Mouse (Mus musculus) liver, embryonic 11.5 days (tissue): ENCODE results near the gene Dync1i1. TPM values are rescaled to one million over a fixed set of nuclear protein-coding genes. Genes with fewer than 3 reads are reported as not detected.
"Not testable (repeated sequence)": the region's sequence is repeated elsewhere in the genome, so short reads cannot be mapped to it uniquely, and the experiment has no call there.

Experiments used
- ATAC-seq: fragments of 200-750 bp; cut with Nextera tagmentation; replicated peaks from 2 replicates; pipeline ENCODE4 v1.8.0; 2017; ENCODE audit warnings: moderate number of reproducible peaks, mild to moderate bottlenecking, moderate TSS enrichment, moderate library complexity; ENCODE audit not compliant: low FRiP score
- DNase-seq: peaks from one replicate; pipeline ENCODE4 v3.0.0-alpha.2; 2017; ENCODE audit warnings: low spot score
- H3K27ac ChIP-seq: fragments of 300-500 bp; sonication (generic); 2 replicates; pipeline ENCODE4 v1.5.1; 2014; ENCODE audit warnings: mild to moderate bottlenecking, low read depth, low read length, control low read depth
- H3K27me3 ChIP-seq: fragments of 300-500 bp; sonication (generic); replicated peaks from 2 replicates; pipeline ENCODE4 v1.6.1; 2014; ENCODE audit warnings: low read length, mixed read lengths; ENCODE audit not compliant: control insufficient read depth, insufficient read depth
- H3K36me3 ChIP-seq: fragments of 300-500 bp; sonication (generic); 2 replicates; pipeline ENCODE4 v1.6.1; 2014; ENCODE audit warnings: mild to moderate bottlenecking, low read length, moderate library complexity, mixed read lengths; ENCODE audit not compliant: control insufficient read depth, insufficient read depth
- H3K4me1 ChIP-seq: fragments of 300-500 bp; sonication (generic); replicated peaks from 2 replicates; pipeline ENCODE4 v1.6.1; 2014; ENCODE audit warnings: low read length, mixed read lengths; ENCODE audit not compliant: control insufficient read depth, insufficient read depth
- H3K4me2 ChIP-seq: fragments of 300-500 bp; sonication (generic); 2 replicates; pipeline ENCODE4 v1.6.1; 2014; ENCODE audit warnings: mild to moderate bottlenecking, control low read depth, moderate library complexity
- H3K4me3 ChIP-seq: fragments of 300-500 bp; sonication (generic); 2 replicates; pipeline ENCODE4 v1.5.1; 2014; ENCODE audit warnings: low read depth, low read length, control low read depth
- H3K9ac ChIP-seq: fragments of 300-500 bp; sonication (generic); 2 replicates; pipeline ENCODE4 v1.6.1; 2014; ENCODE audit warnings: low read depth, low read length, control low read depth
- H3K9me3 ChIP-seq: fragments of 300-500 bp; sonication (generic); 2 replicates; pipeline ENCODE4 v1.6.1; 2016; ENCODE audit warnings: low read length, inconsistent platforms, mixed read lengths; ENCODE audit not compliant: control insufficient read depth
- WGBS: fragments of 180-500 bp; shearing (Covaris S2); extraction: QIAGEN DNeasy Blood & Tissue Kit; methylation state at CpG from one replicate; pipeline ENCODE4 v1.1.7; 2014; 5-methylcytosine and 5-hydroxymethylcytosine counted together
- polyA plus RNA-seq: library from polyadenylated mRNA; unstranded; fragments of >200 nt; fragmentation: Nextera tagmentation; extraction: Ambion mirVana; gene quantifications from 2 replicates; pipeline ENCODE4 v1.2.1, GENCODE M21; 2014

The Dync1i1 gene
- polyA plus RNA-seq, result 0.49 and 0.84 TPM in 2 replicates

DNA sequence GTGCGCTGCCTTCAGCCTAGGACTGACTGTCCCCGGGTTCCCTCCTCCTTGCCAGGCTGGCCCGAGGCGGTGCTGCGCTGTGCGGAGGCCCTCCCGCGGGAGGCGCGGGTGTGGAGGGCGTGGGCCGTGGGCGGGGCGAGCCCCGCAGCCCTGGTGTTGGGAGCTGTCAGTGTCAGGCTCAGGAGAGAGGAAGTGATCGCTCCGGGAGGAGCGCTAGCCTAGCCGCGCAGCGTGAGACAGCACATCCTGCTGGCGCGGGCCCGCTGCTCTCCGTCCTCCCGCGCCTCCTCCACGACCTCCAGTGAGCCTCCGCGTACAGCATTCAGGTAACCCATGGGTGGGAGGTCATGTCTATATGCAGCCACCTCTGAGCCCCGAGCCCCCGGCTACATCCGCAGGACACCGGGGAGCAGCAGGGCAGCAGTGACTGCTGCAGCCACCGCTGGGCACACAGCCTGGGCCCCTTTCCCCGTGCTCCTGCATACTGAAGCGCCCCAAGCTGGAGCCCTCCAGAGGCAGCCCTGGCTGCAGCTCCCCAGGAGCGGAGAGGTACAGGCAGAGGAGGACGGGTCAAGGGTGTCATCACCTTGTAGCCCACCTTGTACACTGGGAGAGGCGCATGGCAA is at the start of gene Dync1i1:
Dync1i1 (plus strand) TSS at position 29 of the 626 bp plus-strand sequence.
- 0 out of 2 replicates have a peak, but pooled peaks cover 3% of the 10 kb centered on the region for H3K4me1 ChIP-seq
- peak within 1 kb of the TSS; percentile 40 for H3K4me3 ChIP-seq
- H3K27me3 ChIP-seq, result peaks cover 7% of the 10 kb centered on the region
- H3K9me3 ChIP-seq, result no peaks in the 10 kb centered on the region
- no peak within 1 kb of the TSS for H3K27ac ChIP-seq
- peak; percentile 58; the same call in 1 of the 2 replicates for ATAC-seq
- H3K4me2 ChIP-seq, result peak within 1 kb of the TSS; percentile 74
- peak; percentile 64 for DNase-seq
- no peak within 1 kb of the TSS for H3K9ac ChIP-seq
- H3K36me3 ChIP-seq, result no peaks in the 10 kb centered on the region
- WGBS, result under 1% methylated on average over 39 of the region's 40 CpGs

DNA sequence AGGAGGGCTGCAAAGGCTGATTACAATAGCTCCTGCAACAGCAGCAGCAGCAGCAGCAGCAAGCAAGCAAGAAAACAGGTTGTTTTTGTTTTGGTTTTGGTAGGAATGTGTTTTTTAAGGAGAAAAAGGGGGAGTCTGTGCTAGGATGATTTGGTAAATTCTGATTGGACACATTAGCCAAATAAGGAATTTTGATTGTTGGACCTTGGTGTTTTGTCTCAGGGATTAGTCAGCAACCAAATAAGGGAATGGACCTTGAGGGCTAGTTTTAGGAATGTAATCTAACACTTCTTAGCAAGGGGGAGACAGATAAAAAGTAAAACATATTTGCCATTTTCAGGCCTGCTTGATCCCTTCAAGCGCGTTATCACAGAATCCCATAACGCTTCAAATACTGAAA is 45.7 kb upstream of the Dync1i1 start:
- no peaks in the 10 kb centered on the region for H3K9me3 ChIP-seq
- no peak overlapping the region for H3K9ac ChIP-seq
- DNase-seq, result no peak
- WGBS, result 79% methylated on average over 3 of the region's 3 CpGs
- H3K36me3 ChIP-seq, result no peaks in the 10 kb centered on the region
- H3K4me2 ChIP-seq, result no peak overlapping the region
- H3K4me1 ChIP-seq, result no peaks in the 10 kb centered on the region
- no peak for ATAC-seq
- H3K4me3 ChIP-seq, result no peak overlapping the region
- no peaks in the 10 kb centered on the region for H3K27me3 ChIP-seq
- H3K27ac ChIP-seq, result no peak overlapping the region

GRCm38 (mm10) chr6:5701826-5702225 is 23.6 kb upstream of the Dync1i1 start:
- Histone ChIP-seq H3K27ac (no peak overlapping the region), H3K27me3 (no peaks in the 10 kb centered on the region), H3K36me3 (no peaks in the 10 kb centered on the region), H3K9me3 (no peaks in the 10 kb centered on the region), H3K9ac (no peak overlapping the region), H3K4me3 (no peak overlapping the region), H3K4me2 (no peak overlapping the region), H3K4me1 (no peaks in the 10 kb centered on the region)
- DNase-seq, result no peak
- no peak for ATAC-seq
- 82% methylated on average over 2 of the region's 2 CpGs for WGBS

DNA sequence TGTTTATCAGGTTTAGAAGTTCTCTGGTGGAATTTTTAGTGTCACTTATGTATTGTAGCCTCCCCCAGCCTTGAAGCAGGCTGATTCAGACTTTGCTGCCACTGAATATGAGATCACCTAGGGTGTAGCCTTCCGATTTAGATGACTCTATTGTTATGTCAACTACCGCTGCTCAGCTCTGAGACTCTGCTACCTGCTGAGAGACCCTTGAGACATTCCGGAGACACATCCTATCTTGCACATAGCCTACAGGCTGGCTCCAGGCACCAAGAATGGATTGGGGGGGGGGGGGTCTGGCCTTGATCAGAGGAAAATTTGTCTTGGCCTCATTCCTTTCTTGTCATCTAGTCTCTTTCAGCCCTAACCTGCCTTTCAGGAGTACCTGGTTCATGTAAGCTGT is 17.5 kb upstream of the Dync1i1 start:
- not testable (repeated sequence) for H3K4me3 ChIP-seq, H3K9ac ChIP-seq, ATAC-seq, DNase-seq, H3K4me2 ChIP-seq, H3K4me1 ChIP-seq, H3K27me3 ChIP-seq, H3K36me3 ChIP-seq, H3K27ac ChIP-seq, H3K9me3 ChIP-seq
- 68% methylated on average over 3 of the region's 3 CpGs for WGBS

DNA sequence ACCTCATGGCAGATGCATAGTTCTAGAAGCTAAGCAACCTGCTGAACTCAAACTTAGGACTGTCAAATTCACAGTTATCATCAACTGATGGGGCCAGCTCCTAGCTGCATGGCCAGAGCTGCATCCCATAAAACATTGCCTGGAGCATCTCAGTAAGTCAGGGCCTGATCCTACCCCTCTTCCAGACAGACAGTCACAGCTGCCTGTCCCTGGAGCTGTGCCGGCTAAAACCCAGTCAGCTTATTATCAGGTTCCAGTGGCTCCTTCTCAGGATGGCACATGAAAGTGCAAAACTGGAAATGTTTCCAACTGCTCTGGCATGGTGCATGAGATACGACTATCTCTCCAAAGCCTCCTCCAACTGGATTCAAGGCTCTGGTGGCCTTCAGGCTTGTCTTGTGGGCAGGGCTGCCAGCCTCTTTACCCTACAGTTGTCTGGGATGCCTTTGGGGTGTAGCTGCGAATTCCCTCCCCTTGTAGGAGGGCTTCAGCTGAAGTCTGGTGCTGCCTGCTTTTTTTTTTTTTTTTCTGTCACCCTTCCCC is 15.3 kb upstream of the Dync1i1 start:
- Histone ChIP-seq H3K4me3 (no peak overlapping the region), H3K4me1 (no peaks in the 10 kb centered on the region), H3K9ac (no peak overlapping the region), H3K4me2 (no peak overlapping the region), H3K27ac (no peak overlapping the region), H3K36me3 (no peaks in the 10 kb centered on the region), H3K27me3 (no peaks in the 10 kb centered on the region), H3K9me3 (no peaks in the 10 kb centered on the region)
- DNase-seq, result no peak
- WGBS, result 63% methylated on average over 3 of the region's 3 CpGs
- ATAC-seq, result no peak

GRCm38 (mm10) chr6:5712620-5713019 is 12.8 kb upstream of the Dync1i1 start:
- DNase-seq (no peak), ATAC-seq (no peak)
- Histone ChIP-seq H3K4me3 (no peak overlapping the region), H3K27ac (no peak overlapping the region), H3K36me3 (no peaks in the 10 kb centered on the region), H3K9me3 (no peaks in the 10 kb centered on the region), H3K27me3 (no peaks in the 10 kb centered on the region), H3K4me2 (no peak overlapping the region), H3K4me1 (no peaks in the 10 kb centered on the region), H3K9ac (no peak overlapping the region)
- WGBS, result 63% methylated on average over 3 of the region's 3 CpGs

- Histone ChIP-seq H3K27ac (no peak overlapping the region), H3K36me3 (no peaks in the 10 kb centered on the region), H3K4me1 (no peaks in the 10 kb centered on the region), H3K9me3 (no peaks in the 10 kb centered on the region), H3K27me3 (no peaks in the 10 kb centered on the region), H3K9ac (no peak overlapping the region), H3K4me3 (no peak overlapping the region), H3K4me2 (no peak overlapping the region)
- 72% methylated on average over 3 of the region's 3 CpGs for WGBS
- ATAC-seq, result no peak
- no peak for DNase-seq
Measured at GRCm38 (mm10) chr6:5715101-5715618, 10.3 kb upstream of the Dync1i1 start.

- H3K9me3 ChIP-seq, result no peaks in the 10 kb centered on the region
- no peaks in the 10 kb centered on the region for H3K4me1 ChIP-seq
- H3K36me3 ChIP-seq, result no peaks in the 10 kb centered on the region
- H3K27ac ChIP-seq, result no peak overlapping the region
- no peak overlapping the region for H3K4me2 ChIP-seq
- H3K27me3 ChIP-seq, result no peaks in the 10 kb centered on the region
- no peak overlapping the region for H3K9ac ChIP-seq
- WGBS, result 64% methylated on average over 2 of the region's 2 CpGs
- ATAC-seq, result no peak
- no peak for DNase-seq
- H3K4me3 ChIP-seq, result no peak overlapping the region
Measured at GRCm38 (mm10) chr6:5718955-5719354, 6.5 kb upstream of the Dync1i1 start.

GRCm38 (mm10) chr6:5720716-5721115 is 4.7 kb upstream of the Dync1i1 start:
- H3K9me3 ChIP-seq, H3K4me1 ChIP-seq, DNase-seq, H3K9ac ChIP-seq, H3K27ac ChIP-seq, H3K4me2 ChIP-seq, H3K36me3 ChIP-seq, H3K4me3 ChIP-seq, ATAC-seq, H3K27me3 ChIP-seq: not testable (repeated sequence)
